Mouse (Mus musculus): Measurements from ENCODE around the gene Eed. TPM values are rescaled to one million over a fixed set of nuclear protein-coding genes. Genes with fewer than 3 reads are reported as not detected.

The Eed gene
- total RNA-seq, 2 experiments from 2014 or later = 27.4 to 35.2 TPM

DNA sequence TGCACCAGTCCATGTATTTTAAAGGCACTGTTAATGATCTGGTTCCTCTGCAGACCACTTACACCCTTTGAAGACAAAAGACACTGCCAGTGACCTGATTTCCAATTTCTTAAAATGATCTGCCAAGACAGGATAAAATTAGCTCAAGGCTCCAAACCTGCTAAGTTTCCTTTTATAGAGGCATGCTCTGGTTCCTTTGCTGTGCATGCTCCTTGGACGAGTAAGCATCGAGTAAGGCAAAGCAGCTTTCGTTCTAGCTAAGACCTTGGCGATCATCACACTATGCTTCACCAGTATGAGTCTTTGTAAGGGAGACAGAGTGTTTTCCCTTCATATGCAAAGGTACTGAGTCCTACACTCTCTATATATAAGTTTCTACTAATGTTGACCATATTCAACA lies 63.0 kb downstream of the Eed start:
- intact Hi-C loops (cut with DNase I) = no loop called here
- DNase-seq (ENCODE audit: low spot score in 2 of 2) = peak in 1 of 2 experiments; percentile 28

DNA sequence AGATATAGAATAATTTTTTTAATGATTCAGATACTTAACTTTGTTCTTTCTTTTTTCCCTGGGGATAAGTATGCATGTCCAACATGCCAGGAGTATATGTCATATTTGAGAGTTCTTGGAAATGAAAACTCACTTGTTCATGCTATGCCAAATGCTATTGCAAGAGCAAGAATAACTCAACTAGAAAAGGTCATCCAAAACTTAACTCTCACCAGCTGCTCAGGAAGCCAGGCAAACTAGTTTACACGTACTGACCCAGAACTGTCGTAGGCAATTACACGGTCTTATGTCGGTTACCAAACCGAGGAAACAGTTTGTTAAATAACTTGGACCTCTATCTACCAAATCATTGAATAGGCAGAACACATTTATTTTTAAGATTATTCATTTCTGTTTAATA lies 64.1 kb downstream of the Eed start:
- no peak for DNase-seq (ENCODE audit: low spot score in 2 of 2)
- intact Hi-C loops (cut with DNase I) = no loop called here

DNA sequence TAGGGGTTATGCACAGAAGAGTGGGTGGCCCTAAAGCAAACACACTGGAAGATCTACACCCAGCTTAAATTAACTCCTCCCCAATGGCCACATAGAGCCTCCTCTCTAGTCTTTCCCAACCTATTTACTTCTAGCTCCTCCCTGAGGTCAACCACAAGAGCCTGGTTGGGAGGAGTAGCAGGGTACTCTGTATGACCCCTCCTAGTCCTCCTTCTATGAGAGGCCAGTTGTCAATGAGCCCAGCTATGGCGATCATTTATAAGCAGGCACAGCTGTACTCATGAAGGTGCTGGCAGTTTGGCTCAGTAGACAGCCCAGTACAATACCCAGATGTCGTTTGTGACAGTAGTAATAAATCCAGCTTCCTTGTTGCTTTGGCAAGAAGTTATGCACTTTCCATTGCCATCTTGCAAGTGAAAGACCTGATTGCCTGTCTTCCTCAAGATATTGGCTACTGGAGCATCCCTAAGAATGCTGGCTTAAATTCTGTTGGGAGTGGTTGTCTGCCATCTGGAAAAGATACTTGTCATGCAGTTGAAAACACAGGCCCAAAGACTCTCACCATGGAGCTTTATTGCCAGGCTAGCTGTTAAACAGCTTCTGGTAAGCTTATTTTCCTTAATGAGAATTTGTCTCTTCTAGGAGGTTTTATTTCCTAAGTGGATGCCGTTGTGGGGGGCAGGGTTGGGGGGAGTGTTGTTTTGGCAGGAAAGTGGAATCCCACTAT lies 67.2 kb downstream of the Eed start:
- no peak for DNase-seq (ENCODE audit: low spot score in 2 of 2)
- intact Hi-C loops (cut with DNase I) = no loop called here

DNA sequence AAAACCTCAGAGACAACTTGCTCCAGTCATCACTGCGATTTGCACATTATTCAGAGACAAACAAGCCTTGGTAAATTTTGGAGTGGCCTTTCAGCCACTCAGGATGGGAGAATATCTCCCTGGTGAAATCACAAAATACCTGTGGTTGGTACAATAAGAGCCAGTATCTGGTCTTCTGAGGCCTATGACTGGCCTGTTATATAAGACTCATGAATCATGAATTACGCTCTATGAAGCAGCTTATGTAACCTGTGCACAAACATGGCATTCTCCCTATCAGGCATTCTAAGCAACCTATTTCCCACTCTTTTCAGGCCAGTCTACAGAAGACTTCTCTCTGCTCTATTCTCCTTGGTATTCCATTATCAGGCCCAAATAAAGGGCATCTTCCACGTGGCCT lies 68.4 kb downstream of the Eed start:
- intact Hi-C loops (cut with DNase I) = no loop called here
- no peak for DNase-seq (ENCODE audit: low spot score in 2 of 2)

DNA sequence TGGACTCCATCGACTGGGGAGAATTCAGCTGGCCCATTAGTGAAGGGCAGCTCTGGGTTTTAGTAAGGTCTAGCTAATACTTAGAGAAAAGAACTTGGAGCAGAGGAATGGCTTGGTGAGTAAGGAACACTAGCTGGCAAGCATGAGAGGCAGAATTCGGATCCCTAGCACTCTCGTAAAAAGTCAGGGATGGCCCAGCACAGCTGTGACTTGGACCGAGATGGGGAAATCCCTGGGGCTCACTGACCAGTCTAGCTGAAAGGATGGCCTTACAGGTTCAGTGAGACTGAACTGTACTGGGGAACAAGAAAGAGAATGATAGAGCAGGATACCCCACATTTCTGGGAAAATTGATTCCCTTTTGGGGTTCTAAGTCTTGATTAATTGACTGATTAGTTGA lies 71.1 kb downstream of the Eed start:
- intact Hi-C loops (cut with DNase I) = no loop called here
- no peak for DNase-seq (ENCODE audit: low spot score in 2 of 2)

GRCm38 (mm10) chr7:89908899-89909621 lies 71.7 kb downstream of the Eed start:
- intact Hi-C loops (cut with DNase I) = no loop called here

DNA sequence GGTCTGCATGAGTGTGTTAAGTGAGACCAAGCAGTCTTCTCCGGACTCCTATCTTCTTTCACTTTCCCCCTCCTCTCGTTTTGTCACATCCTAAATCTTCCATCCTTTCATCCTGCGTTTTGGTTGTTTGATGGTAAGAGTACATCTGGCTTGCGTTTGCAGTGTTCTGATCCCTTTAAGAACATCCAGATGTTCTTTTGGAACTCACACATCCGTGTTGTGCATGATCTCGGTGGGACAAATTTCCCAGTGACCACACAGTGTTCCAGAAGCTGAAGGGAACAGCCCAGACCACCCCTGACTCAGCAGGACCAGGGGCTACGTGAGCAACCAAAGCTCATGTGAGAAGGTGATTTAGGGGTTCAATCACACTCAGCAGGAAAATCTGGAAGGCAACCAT lies 72.4 kb downstream of the Eed start:
- intact Hi-C loops (cut with DNase I) = no loop called here
- no peak for DNase-seq (ENCODE audit: low spot score in 2 of 2)

More at GRCm38 (mm10) chr7:89908899-89909621, 71.7 kb downstream of the Eed start:
- no peak for DNase-seq (ENCODE audit: low spot score in 2 of 2)

DNA sequence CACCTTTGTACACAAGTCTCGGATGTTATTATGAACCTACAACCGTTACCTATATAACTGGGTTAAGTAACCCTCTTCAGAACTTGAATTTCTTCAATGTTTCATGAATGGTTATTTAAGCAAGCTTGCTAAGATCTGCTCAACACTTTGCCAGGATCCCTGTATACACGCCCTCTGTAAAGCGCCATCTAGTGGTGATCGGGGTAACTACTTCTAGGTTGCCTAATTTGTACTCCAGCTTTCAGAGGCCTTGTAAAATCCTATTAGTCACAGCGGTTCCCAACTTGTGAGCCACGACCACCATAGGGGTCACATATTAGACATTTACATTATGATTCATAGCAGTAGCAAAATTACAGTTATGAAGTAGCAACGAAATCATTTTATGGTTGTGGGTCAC lies 72.8 kb downstream of the Eed start:
- DNase-seq (ENCODE audit: low spot score in 2 of 2) = peak; percentile 79
- intact Hi-C loops (cut with DNase I) = no loop called here

Other genes with a start within 250 kb of the Eed start
- gene Ccdc81, start 77.4 kb downstream of the Eed start, total RNA-seq (2021) = under 1 TPM; 0.15 to 0.42 TPM
- 10 to 100 TPM; 82.4 to 87.3 TPM for gene Hikeshi, start 39.8 kb downstream of the Eed start, total RNA-seq (2021)
- 100 to 1,000 TPM; 152 to 155 TPM for gene Picalm, start 149.2 kb upstream of the Eed start, total RNA-seq (2021)

Measured in left cerebral cortex, postnatal 14 days (tissue).